Mouse (Mus musculus): Measurements from ENCODE around the gene St5. TPM values are rescaled to one million over a fixed set of nuclear protein-coding genes. Genes with fewer than 3 reads are reported as not detected.

Gene St5
- polyA plus RNA-seq, 1 experiment from 2014 or later: 18.6 TPM

DNA sequence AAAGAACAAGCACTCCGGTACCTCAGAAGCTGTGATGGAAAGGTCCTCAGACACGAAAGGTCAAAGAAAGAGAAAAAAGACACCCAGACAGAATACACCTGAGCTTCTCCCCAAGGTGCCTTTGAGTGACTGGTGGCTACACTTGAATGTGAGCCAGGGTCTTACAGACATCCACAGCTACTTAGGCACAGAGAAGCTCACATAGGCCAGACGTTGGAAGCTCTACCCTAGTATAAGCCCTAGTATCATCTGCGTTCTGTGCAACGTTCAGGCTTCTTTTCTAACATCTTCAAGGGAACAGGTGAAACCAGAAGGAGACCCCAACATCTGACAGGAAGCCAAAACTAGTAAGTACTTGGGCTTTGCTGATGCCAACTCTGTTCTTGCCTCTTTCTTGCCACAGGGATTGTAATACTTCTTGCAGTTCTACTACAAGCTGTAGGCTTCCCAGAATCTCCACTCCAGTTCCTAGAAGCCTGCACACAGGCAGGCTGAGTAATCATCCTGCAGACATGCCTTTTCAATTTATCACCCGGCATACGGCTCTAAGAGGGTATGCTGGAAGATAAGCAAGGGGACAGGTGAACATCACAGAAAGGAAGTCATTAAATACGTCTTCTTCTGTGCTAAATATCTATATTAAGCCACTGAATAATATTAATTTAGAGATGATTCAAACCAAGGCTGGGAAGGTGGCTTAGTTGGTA is 67.2 kb downstream of the St5 start:
- Histone ChIP-seq H3K9ac (ENCODE audit: low read depth, low read length) (no peak overlapping the region), H3K4me3 (ENCODE audit: low read depth, low read length) (no peak overlapping the region), H3K36me3 (ENCODE audit: control insufficient read depth, insufficient read depth, low read length) (no peaks in the 10 kb centered on the region), H3K4me1 (ENCODE audit: control insufficient read depth, insufficient read depth, low read length) (no peaks in the 10 kb centered on the region), H3K27ac (ENCODE audit: low read length) (no peak overlapping the region), H3K27me3 (ENCODE audit: control insufficient read depth, insufficient read depth, low read depth, low read length) (no peaks in the 10 kb centered on the region), H3K9me3 (replicated peaks; ENCODE audit: control insufficient read depth, low read length, poor library complexity, severe bottlenecking) (no peaks in the 10 kb centered on the region), H3K4me2 (ENCODE audit: low read length) (no peak overlapping the region)
- 88% methylated on average over 8 of the region's 8 CpGs for WGBS
- ATAC-seq: no peak

DNA sequence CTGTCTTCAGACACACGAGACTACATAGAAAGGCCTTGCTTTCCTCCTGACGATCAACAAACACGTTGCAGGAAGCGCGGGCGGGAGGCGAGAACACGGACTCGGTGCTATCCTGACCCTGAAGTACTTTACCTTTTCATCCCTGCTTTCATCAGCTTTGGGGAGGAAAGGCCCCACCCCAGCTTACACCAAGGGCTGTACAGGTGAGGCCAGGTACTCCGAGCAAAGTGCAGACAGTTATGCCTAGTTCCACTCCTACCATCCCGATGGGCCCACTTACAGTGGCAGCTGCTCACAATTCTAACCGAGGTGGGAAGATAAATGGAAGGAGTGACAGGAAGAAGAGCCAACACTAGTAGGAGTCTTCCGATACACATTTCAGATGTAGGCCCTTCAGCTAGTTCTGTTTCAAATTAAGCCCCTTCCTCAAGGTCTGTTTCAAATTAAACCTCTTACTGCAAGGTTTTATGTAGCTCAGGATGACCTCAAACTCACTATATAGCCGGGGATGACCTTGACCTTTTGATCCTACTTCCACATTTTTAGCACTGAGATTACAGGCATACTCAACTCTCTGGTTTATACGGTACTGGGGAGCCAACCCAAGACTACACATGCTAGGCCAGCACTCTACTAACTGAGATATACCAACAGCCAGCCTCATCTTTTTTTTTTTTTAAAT is 69.9 kb downstream of the St5 start:
- Histone ChIP-seq H3K9me3 (replicated peaks; ENCODE audit: control insufficient read depth, low read length, poor library complexity, severe bottlenecking) (no peaks in the 10 kb centered on the region), H3K27me3 (ENCODE audit: control insufficient read depth, insufficient read depth, low read depth, low read length) (no peaks in the 10 kb centered on the region), H3K4me1 (ENCODE audit: control insufficient read depth, insufficient read depth, low read length) (no peaks in the 10 kb centered on the region), H3K4me2 (ENCODE audit: low read length) (no peak overlapping the region), H3K4me3 (ENCODE audit: low read depth, low read length) (no peak overlapping the region), H3K27ac (ENCODE audit: low read length) (no peak overlapping the region), H3K36me3 (ENCODE audit: control insufficient read depth, insufficient read depth, low read length) (no peaks in the 10 kb centered on the region), H3K9ac (ENCODE audit: low read depth, low read length) (no peak overlapping the region)
- no peak for ATAC-seq
- WGBS: 92% methylated on average over 15 of the region's 15 CpGs

DNA sequence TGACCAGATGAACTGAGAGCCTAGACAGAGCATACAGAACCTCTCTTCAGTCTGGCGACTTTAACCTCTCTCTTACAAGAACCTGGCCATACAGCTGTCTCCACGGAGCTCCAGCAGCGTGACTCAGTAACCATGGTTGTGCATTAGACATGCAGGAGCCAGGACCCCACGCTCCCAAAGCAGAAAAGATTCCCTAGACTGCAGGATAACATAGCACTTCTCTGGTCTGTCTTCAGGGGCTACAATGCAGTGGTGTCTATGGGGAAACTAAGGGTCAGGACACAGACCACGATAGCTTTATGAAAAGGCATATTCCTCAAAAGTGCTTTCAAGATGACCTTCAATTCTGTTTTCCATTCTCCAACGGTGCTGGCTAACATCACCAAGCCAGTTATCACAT is 72.1 kb downstream of the St5 start:
- Histone ChIP-seq H3K4me1 (ENCODE audit: control insufficient read depth, insufficient read depth, low read length) (no peaks in the 10 kb centered on the region), H3K36me3 (ENCODE audit: control insufficient read depth, insufficient read depth, low read length) (no peaks in the 10 kb centered on the region), H3K4me2 (ENCODE audit: low read length) (no peak overlapping the region), H3K27me3 (ENCODE audit: control insufficient read depth, insufficient read depth, low read depth, low read length) (no peaks in the 10 kb centered on the region), H3K9me3 (replicated peaks; ENCODE audit: control insufficient read depth, low read length, poor library complexity, severe bottlenecking) (no peaks in the 10 kb centered on the region), H3K4me3 (ENCODE audit: low read depth, low read length) (no peak overlapping the region), H3K9ac (ENCODE audit: low read depth, low read length) (no peak overlapping the region), H3K27ac (ENCODE audit: low read length) (no peak overlapping the region)
- WGBS: 65% methylated on average over 6 of the region's 6 CpGs
- ATAC-seq: no peak

DNA sequence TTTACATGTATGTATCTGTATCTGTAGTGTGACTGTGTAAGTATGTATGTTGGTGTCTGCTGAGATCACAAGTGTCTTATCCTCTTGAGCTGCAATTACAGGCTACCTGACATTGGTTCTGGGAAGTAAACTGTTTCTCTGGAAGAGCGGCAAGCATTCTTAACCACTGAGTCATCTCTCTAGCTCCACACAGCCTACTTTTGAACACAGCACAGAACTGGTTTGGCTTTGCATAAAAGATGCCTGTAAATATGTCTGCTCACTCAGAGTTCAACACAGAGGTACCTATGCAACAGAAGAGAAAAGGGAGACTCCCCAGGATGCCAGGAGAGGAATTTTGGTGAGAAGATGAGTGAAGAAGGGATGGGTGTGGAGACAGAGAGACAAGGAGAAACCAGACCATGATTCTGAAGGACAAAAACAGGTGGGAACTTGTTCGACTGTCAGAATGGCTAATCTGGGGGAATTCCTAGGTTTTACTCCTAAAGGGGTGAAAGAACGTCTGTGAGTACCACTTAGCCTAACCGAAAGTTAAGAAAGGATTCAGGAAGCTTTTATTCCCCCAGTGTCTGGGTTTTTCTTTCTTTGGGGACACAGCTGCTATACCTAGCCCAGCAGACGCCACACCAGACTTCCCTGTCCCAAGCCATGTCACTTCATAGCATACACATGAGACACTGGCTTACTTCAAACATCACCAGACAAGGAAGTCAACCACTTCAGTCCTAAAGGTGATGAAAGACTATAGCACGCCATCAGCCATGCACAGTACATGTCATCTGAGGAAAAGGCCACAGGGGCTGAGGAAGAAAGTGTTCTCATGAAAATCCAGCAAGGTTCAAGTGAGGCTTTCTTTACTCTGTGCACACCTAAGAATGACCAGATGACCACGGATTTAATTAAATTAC is 73.3 kb downstream of the St5 start:
- no peak for ATAC-seq

DNA sequence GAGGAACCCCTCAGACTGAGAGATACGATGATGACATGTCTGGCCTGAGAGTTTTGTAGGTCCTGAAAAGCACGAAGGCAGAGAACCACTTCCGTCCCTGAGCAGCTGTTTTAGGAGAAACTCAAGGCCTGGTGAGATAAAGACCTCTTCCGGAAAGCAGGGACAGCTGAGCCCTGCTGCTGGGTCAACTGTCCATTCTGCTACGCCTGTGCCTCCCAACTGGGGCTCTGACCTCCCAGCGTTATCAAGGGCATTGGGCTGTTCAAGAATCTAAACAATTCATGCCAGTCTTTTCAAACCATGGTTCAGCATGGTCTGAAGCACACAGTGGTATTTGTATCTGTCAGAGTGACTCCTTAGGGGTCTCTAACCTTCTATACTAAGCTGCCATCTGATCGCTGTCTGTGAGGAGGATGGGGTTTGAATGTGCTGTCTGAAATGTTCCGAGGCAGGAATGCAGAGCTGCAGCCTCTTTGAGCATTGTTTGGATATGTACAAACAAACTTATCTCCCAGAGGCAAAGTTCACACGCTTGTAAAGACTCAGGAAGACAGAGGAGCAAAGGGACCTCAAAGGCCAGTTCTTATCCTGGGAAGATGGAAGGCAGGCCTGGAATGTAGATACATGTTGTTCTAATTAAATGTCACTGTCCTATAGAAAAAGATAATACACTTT is 74.3 kb downstream of the St5 start:
- WGBS: 46% methylated on average over 9 of the region's 9 CpGs
- no peaks in the 10 kb centered on the region for H3K9me3 ChIP-seq (replicated peaks; ENCODE audit: control insufficient read depth, low read length, poor library complexity, severe bottlenecking)
- no peak for ATAC-seq
- no peaks in the 10 kb centered on the region for H3K36me3 ChIP-seq (ENCODE audit: control insufficient read depth, insufficient read depth, low read length)
- H3K4me1 ChIP-seq (ENCODE audit: control insufficient read depth, insufficient read depth, low read length): no peaks in the 10 kb centered on the region
- no peak overlapping the region for H3K4me2 ChIP-seq (ENCODE audit: low read length)
- no peak overlapping the region for H3K9ac ChIP-seq (ENCODE audit: low read depth, low read length)
- H3K27ac ChIP-seq (ENCODE audit: low read length): no peak overlapping the region
- no peak overlapping the region for H3K4me3 ChIP-seq (ENCODE audit: low read depth, low read length)
- no peaks in the 10 kb centered on the region for H3K27me3 ChIP-seq (ENCODE audit: control insufficient read depth, insufficient read depth, low read depth, low read length)

More for the DNA sequence above, 73.3 kb downstream of the St5 start:
- Histone ChIP-seq H3K27ac (ENCODE audit: low read length) (no peak overlapping the region), H3K36me3 (ENCODE audit: control insufficient read depth, insufficient read depth, low read length) (no peaks in the 10 kb centered on the region), H3K4me1 (ENCODE audit: control insufficient read depth, insufficient read depth, low read length) (no peaks in the 10 kb centered on the region), H3K4me3 (ENCODE audit: low read depth, low read length) (no peak overlapping the region), H3K27me3 (ENCODE audit: control insufficient read depth, insufficient read depth, low read depth, low read length) (no peaks in the 10 kb centered on the region), H3K4me2 (ENCODE audit: low read length) (no peak overlapping the region), H3K9ac (ENCODE audit: low read depth, low read length) (no peak overlapping the region), H3K9me3 (replicated peaks; ENCODE audit: control insufficient read depth, low read length, poor library complexity, severe bottlenecking) (no peaks in the 10 kb centered on the region)
- WGBS: 81% methylated on average over 7 of the region's 7 CpGs

DNA sequence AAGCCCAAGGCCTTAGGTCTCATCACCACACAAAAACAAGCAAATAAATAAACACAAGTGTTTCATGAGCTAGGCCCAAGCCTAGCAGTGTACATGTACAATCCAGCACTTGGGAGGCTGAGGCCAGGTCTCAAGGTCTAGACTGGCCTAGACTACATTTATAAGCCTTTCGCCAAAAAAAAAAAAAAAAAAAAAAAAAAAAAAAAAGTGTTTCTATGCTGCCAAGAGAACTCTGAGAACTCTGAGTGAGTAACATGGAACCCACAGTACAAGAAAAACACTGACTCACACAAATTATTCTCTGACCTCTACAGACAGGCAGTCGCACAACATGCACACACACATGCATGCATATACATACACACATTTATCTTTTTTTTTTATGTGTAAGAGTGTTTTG is 75.6 kb downstream of the St5 start:
- WGBS: 97% methylated on average over 2 of the region's 2 CpGs
- no peak overlapping the region for H3K4me2 ChIP-seq (ENCODE audit: low read length)
- no peak overlapping the region for H3K9ac ChIP-seq (ENCODE audit: low read depth, low read length)
- no peaks in the 10 kb centered on the region for H3K4me1 ChIP-seq (ENCODE audit: control insufficient read depth, insufficient read depth, low read length)
- no peak overlapping the region for H3K27ac ChIP-seq (ENCODE audit: low read length)
- no peak overlapping the region for H3K4me3 ChIP-seq (ENCODE audit: low read depth, low read length)
- ATAC-seq: no peak
- no peaks in the 10 kb centered on the region for H3K27me3 ChIP-seq (ENCODE audit: control insufficient read depth, insufficient read depth, low read depth, low read length)
- H3K36me3 ChIP-seq (ENCODE audit: control insufficient read depth, insufficient read depth, low read length): no peaks in the 10 kb centered on the region
- no peaks in the 10 kb centered on the region for H3K9me3 ChIP-seq (replicated peaks; ENCODE audit: control insufficient read depth, low read length, poor library complexity, severe bottlenecking)

DNA sequence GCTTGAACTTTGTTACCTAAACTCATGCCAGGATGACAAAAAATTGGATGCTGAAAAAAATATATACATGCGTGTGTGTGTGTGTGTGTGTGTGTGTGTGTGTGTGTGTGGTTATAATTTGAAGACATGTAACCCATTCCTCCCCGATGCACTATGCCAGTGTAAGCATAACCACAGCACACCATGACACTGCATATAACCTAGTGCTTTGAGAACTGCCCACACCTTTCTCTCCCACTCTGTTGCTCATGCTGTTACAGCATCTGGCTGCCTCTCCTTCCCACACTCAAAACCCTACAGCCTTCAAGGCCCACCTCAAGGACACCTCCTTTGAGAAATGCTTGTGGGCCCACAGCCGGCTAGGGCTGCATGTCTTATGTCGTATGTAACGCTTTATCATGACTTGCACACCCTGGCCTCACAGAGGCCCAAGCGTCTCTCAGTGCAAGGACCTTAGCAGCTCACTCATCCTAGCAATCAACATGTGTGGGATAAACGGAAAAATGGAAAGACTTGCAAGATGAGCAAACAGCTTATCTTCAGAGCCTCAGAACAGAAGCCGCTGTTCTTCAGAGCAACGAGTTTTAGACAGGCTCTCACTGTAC is 81.1 kb downstream of the St5 start:
- no peak overlapping the region for H3K27ac ChIP-seq (ENCODE audit: low read length)
- H3K27me3 ChIP-seq (ENCODE audit: control insufficient read depth, insufficient read depth, low read depth, low read length): no peaks in the 10 kb centered on the region
- no peak overlapping the region for H3K4me2 ChIP-seq (ENCODE audit: low read length)
- no peaks in the 10 kb centered on the region for H3K9me3 ChIP-seq (replicated peaks; ENCODE audit: control insufficient read depth, low read length, poor library complexity, severe bottlenecking)
- peaks cover 2% of the 10 kb centered on the region for H3K4me1 ChIP-seq (ENCODE audit: control insufficient read depth, insufficient read depth, low read length)
- no peaks in the 10 kb centered on the region for H3K36me3 ChIP-seq (ENCODE audit: control insufficient read depth, insufficient read depth, low read length)
- no peak overlapping the region for H3K9ac ChIP-seq (ENCODE audit: low read depth, low read length)
- 82% methylated on average over 9 of the region's 9 CpGs for WGBS
- no peak for ATAC-seq
- no peak overlapping the region for H3K4me3 ChIP-seq (ENCODE audit: low read depth, low read length)

DNA sequence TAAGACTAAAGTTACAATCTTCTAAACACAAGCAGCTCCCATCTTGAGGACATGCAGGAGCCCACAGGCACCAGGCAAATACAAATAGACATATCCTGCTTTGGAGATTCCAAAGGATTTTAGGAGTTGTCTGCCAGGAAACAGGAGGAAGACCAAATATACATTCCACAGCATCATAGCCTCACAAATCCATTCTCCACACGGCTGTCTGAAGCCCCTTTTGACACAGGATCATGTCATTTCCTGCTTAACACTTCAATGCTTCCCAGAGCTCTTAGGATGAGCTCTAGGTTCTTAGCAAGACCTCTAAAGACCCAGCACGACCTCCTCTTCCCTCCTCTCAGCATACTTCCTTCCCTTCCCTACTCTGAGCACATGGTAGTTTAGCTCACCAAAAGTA is 82.4 kb downstream of the St5 start:
- no peak overlapping the region for H3K9ac ChIP-seq (ENCODE audit: low read depth, low read length)
- H3K36me3 ChIP-seq (ENCODE audit: control insufficient read depth, insufficient read depth, low read length): no peaks in the 10 kb centered on the region
- H3K4me2 ChIP-seq (ENCODE audit: low read length): no peak overlapping the region
- H3K9me3 ChIP-seq (replicated peaks; ENCODE audit: control insufficient read depth, low read length, poor library complexity, severe bottlenecking): no peaks in the 10 kb centered on the region
- H3K27me3 ChIP-seq (ENCODE audit: control insufficient read depth, insufficient read depth, low read depth, low read length): no peaks in the 10 kb centered on the region
- H3K4me3 ChIP-seq (ENCODE audit: low read depth, low read length): no peak overlapping the region
- no peak for ATAC-seq
- no peak overlapping the region for H3K27ac ChIP-seq (ENCODE audit: low read length)
- peaks cover 14% of the 10 kb centered on the region for H3K4me1 ChIP-seq (ENCODE audit: control insufficient read depth, insufficient read depth, low read length)
- 41% methylated on average over 2 of the region's 2 CpGs for WGBS

All from midbrain, embryonic 16.5 days (tissue).